Mouse (Mus musculus) neural tube, embryonic 12.5 days (tissue): Measurements from ENCODE around the gene Flot1. TPM values are rescaled to one million over a fixed set of nuclear protein-coding genes. Genes with fewer than 3 reads are reported as not detected.

Experiments
- ATAC-seq: fragments of 200-750 bp; cut with Nextera tagmentation; 2 replicates; pipeline ENCODE4 v1.8.0; 2017; ENCODE audit warnings: low read depth, mild to moderate bottlenecking, moderate TSS enrichment, moderate library complexity; ENCODE audit not compliant: low FRiP score
- H3K27ac ChIP-seq: fragments of 300-500 bp; sonication (generic); 2 replicates; pipeline ENCODE4 v1.5.1; 2016
- H3K27me3 ChIP-seq: fragments of 300-500 bp; sonication (generic); replicated peaks from 2 replicates; pipeline ENCODE4 v1.6.1; 2016; ENCODE audit warnings: mild to moderate bottlenecking
- H3K36me3 ChIP-seq: fragments of 300-500 bp; sonication (generic); 2 replicates; pipeline ENCODE4 v1.6.1; 2016; ENCODE audit warnings: mild to moderate bottlenecking
- H3K4me1 ChIP-seq: fragments of 300-500 bp; sonication (generic); 2 replicates; pipeline ENCODE4 v1.6.1; 2016
- H3K4me2 ChIP-seq: fragments of 300-500 bp; sonication (generic); replicated peaks from 2 replicates; pipeline ENCODE4 v1.6.1; 2016; ENCODE audit warnings: mild to moderate bottlenecking
- H3K4me3 ChIP-seq: fragments of 300-500 bp; sonication (generic); 2 replicates; pipeline ENCODE4 v1.5.1; 2016
- H3K9ac ChIP-seq: fragments of 300-500 bp; sonication (generic); 2 replicates; pipeline ENCODE4 v1.6.1; 2016; ENCODE audit warnings: mild to moderate bottlenecking
- H3K9me3 ChIP-seq: fragments of 300-500 bp; sonication (generic); 2 replicates; pipeline ENCODE4 v1.6.1; 2016; ENCODE audit warnings: mild to moderate bottlenecking
- WGBS: fragments of 180-500 bp; shearing (Covaris S2); methylation state at CpG from one replicate; pipeline ENCODE4 v1.1.7; 2016; 5-methylcytosine and 5-hydroxymethylcytosine counted together
- polyA plus RNA-seq: library from polyadenylated mRNA; unstranded; fragments of >200 nt; fragmentation: Nextera tagmentation; extraction: Ambion mirVana; gene quantifications from 2 replicates; pipeline ENCODE4 v1.2.1, GENCODE M21; 2016

Gene Flot1
- polyA plus RNA-seq, 1 experiment from 2014 or later, result 60.5 TPM

DNA sequence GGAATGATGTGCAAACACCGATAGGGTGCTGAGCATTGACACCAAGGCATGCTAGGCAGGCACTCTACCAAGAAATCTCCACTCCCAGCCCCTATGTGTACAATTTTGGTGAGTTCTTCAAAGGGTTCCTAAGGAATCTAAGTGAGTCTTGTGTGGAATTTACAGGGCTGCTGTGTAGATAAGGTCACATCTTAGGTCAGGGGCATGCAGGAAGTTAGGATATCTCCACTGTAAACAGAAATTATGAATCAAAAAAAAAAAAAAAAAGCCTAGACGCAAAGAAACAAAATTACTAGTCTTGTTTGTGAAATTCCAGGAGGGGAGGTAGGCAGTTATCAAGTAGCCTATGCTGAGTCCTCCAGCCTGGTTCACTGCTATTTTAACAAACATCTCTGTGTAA, 30.2 kb upstream of the Flot1 start:
- Histone ChIP-seq H3K4me2 (no peak overlapping the region), H3K36me3 (no peaks in the 10 kb centered on the region), H3K9me3 (no peaks in the 10 kb centered on the region), H3K27ac (no peak overlapping the region), H3K4me1 (no peaks in the 10 kb centered on the region), H3K27me3 (no peaks in the 10 kb centered on the region), H3K4me3 (no peak overlapping the region), H3K9ac (no peak overlapping the region)
- 92% methylated on average over 2 of the region's 2 CpGs for WGBS
- no peak for ATAC-seq

DNA sequence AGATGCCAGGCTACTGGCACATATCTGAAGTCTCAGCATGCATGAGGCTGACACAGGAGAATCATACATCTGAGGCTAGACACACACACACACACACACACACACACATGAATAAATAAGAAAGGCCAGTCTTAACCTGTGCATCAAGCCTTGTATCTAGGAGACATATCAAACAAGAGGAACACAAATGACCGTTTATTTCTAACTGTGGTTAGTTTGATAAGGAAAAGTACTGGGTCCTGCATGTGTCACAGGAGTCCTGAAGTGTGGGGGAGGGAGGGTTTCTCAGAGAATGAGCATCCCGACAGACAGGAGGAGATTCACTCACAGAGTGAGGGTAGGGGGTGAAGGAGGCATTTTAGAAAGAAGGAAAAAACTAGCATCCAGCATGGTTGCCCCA, 27.9 kb upstream of the Flot1 start:
- H3K36me3 ChIP-seq, result no peaks in the 10 kb centered on the region
- H3K4me2 ChIP-seq, result no peak overlapping the region
- H3K9me3 ChIP-seq, result no peaks in the 10 kb centered on the region
- ATAC-seq, result no peak
- WGBS, result 60% methylated on average over 2 of the region's 2 CpGs
- H3K9ac ChIP-seq, result no peak overlapping the region
- no peak overlapping the region for H3K27ac ChIP-seq
- no peaks in the 10 kb centered on the region for H3K4me1 ChIP-seq
- no peaks in the 10 kb centered on the region for H3K27me3 ChIP-seq
- no peak overlapping the region for H3K4me3 ChIP-seq

DNA sequence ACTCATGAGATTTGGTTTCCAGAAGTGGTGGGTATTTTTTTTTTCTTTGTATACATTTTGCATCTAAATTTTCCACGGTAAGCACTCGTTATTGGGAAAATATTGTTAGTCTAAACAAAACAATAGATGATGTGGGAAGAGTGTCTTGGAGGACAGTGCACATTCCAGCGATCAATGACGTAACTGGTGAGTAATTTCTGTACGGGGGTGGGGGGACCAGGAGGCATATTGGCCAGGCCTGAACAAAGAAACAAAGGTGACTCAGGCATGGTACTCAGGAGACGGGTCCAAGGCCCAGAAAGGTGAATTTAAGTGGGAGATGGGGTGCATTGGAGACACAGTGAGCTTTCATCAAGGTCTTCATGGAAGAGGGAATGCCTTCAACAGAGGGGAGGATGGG, 27.4 kb upstream of the Flot1 start:
- Histone ChIP-seq H3K9ac (no peak overlapping the region), H3K9me3 (no peaks in the 10 kb centered on the region), H3K36me3 (no peaks in the 10 kb centered on the region), H3K4me2 (no peak overlapping the region), H3K27me3 (no peaks in the 10 kb centered on the region), H3K27ac (no peak overlapping the region), H3K4me3 (no peak overlapping the region), H3K4me1 (no peaks in the 10 kb centered on the region)
- no peak for ATAC-seq
- WGBS, result 89% methylated on average over 6 of the region's 6 CpGs

DNA sequence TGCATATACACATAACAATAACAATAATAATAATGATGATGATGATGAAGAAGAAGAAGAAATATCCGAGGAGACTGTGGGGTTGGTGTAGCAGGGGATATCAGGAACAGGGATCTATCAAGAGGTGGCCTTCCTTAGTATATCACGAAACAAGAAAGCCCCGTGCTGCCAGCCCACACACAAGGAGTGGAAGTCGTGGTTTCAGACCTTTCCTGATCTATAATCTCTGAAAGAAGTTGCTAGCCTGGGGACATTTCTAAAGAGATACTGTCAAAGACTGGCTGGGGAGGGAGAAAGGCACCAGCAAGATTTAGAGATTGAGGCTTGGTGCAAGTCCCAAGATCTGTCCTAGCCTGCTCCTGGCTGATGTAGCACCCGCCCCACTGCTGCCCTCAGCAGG, 26.2 kb upstream of the Flot1 start:
- Histone ChIP-seq H3K4me2 (no peak overlapping the region), H3K4me3 (no peak overlapping the region), H3K27ac (no peak overlapping the region), H3K9ac (no peak overlapping the region), H3K4me1 (no peaks in the 10 kb centered on the region), H3K36me3 (no peaks in the 10 kb centered on the region), H3K9me3 (no peaks in the 10 kb centered on the region), H3K27me3 (no peaks in the 10 kb centered on the region)
- 80% methylated on average over 5 of the region's 5 CpGs for WGBS
- ATAC-seq, result no peak

DNA sequence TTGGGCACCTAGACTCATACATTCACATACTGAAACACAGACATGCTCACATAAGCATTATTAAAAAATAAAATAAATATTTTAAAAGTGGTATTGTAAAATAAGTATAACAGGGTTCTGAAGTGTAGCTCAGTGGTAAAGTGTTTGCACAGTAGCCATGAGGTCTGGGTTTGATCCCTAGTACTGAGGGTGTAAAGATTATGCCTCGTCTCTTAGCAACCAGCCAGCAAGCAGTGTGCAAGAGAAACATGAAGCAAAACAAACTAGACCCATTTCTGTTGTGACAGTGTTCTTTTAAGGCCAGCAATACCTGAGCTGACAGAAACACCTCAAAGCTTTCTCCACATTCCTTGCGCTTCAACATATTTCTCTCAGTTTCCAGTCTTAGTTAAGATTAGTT, 22.1 kb upstream of the Flot1 start:
- no peak overlapping the region for H3K4me2 ChIP-seq
- ATAC-seq, result no peak
- no peaks in the 10 kb centered on the region for H3K4me1 ChIP-seq
- no peaks in the 10 kb centered on the region for H3K9me3 ChIP-seq
- no peak overlapping the region for H3K4me3 ChIP-seq
- H3K36me3 ChIP-seq, result no peaks in the 10 kb centered on the region
- no peaks in the 10 kb centered on the region for H3K27me3 ChIP-seq
- WGBS, result 76% methylated on average over 2 of the region's 2 CpGs
- no peak overlapping the region for H3K9ac ChIP-seq
- no peak overlapping the region for H3K27ac ChIP-seq

DNA sequence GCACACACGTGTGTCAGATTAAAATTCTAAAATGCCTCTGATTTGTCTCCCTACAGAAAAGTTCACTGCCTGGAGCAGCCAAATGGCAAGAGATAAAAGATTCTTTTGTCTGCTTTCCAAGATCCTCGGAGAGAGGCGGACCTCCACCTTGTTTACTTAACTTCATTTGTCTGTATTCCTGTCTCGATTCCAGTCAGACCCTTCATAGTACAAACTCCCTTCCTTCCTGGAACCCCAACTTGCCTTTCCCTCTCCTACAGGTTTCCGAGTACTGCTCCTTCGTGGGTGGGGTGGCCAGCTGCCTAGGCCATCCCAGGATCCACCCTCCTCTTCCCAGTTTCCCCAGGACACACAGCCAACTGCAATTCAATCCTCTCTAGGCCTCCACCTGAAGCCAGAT, 20.0 kb upstream of the Flot1 start:
- no peak for ATAC-seq
- no peaks in the 10 kb centered on the region for H3K4me1 ChIP-seq
- 68% methylated on average over 6 of the region's 6 CpGs for WGBS
- H3K9me3 ChIP-seq, result no peaks in the 10 kb centered on the region
- no peaks in the 10 kb centered on the region for H3K27me3 ChIP-seq
- no peak overlapping the region for H3K9ac ChIP-seq
- no peak overlapping the region for H3K4me3 ChIP-seq
- H3K27ac ChIP-seq, result no peak overlapping the region
- no peaks in the 10 kb centered on the region for H3K36me3 ChIP-seq
- no peak overlapping the region for H3K4me2 ChIP-seq

DNA sequence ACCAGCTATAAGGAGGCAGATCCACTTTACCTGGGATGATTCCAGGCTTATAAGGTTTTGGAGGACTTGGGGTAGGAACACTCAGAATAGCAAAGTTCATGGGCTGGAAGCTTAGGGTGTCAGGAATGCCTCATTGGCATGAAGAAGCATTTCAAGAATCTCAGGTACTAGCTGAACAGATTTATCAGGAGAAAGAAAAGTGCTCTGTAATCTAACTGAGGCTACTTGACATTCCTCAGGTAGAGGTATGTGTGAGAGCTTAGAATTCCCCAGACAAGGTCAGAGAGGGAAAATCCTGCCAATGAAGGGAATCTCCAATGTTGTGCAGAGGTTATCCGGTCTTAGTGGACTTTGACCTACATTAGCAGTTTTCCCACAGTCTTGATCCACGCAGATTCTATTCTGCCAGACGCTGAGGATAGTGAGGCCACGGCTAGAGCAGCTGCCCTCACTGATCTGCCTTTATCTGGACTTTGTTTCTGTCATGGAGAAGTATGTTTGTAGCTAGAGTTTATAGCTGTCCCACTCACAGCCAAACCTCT, 19.1 kb upstream of the Flot1 start:
- Histone ChIP-seq H3K4me3 (no peak overlapping the region), H3K4me1 (no peaks in the 10 kb centered on the region), H3K27ac (no peak overlapping the region), H3K9me3 (no peaks in the 10 kb centered on the region), H3K4me2 (no peak overlapping the region), H3K9ac (no peak overlapping the region), H3K27me3 (no peaks in the 10 kb centered on the region), H3K36me3 (no peaks in the 10 kb centered on the region)
- WGBS, result 85% methylated on average over 4 of the region's 4 CpGs
- no peak for ATAC-seq

DNA sequence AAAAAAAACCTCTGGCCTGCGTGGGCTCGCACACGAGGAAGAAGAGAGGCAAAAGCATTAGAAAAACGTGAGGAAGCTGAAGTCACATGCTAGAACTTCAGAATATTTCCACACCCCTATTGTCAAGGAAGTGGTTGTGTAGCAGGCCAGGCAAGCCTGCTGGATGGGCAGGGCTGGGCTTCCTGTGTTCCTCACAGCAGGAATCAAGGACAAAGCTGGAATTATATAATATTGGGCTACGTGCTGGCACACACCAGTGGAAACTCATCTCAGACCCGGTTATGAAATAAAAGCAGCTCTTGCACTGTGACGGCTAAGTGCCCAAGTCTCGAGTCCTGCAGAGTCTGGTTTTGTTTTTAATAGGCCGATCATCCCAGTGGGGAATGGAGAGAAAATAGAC, 15.0 kb upstream of the Flot1 start:
- no peaks in the 10 kb centered on the region for H3K9me3 ChIP-seq
- H3K4me3 ChIP-seq, result no peak overlapping the region
- ATAC-seq, result no peak
- no peaks in the 10 kb centered on the region for H3K4me1 ChIP-seq
- WGBS, result 73% methylated on average over 9 of the region's 9 CpGs
- H3K36me3 ChIP-seq, result no peaks in the 10 kb centered on the region
- H3K4me2 ChIP-seq, result no peak overlapping the region
- H3K27me3 ChIP-seq, result no peaks in the 10 kb centered on the region
- no peak overlapping the region for H3K9ac ChIP-seq
- no peak overlapping the region for H3K27ac ChIP-seq

DNA sequence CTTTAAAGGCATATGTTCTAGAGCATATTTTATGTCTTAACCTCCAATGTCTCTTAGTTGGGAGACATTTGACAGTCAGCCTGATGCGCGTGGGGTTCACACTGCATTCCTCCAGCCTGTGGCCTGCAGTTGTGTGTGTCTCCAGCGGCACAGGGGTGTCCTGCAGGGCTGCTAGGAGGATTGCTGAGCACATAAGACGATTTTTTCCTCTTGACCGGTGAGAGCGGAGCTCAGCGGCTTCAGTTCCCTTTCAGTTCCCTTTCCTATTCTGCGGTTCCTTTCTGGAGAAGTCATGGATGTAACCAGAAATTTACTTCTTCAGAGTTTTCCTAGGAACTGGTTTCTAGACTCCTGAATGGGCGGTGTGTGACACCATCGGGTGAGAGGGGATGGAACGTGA, 13.6 kb upstream of the Flot1 start:
- H3K9me3 ChIP-seq, result no peaks in the 10 kb centered on the region
- no peaks in the 10 kb centered on the region for H3K27me3 ChIP-seq
- H3K27ac ChIP-seq, result no peak overlapping the region
- WGBS, result 88% methylated on average over 11 of the region's 11 CpGs
- no peak overlapping the region for H3K4me2 ChIP-seq
- no peak overlapping the region for H3K4me3 ChIP-seq
- ATAC-seq, result no peak
- no peaks in the 10 kb centered on the region for H3K4me1 ChIP-seq
- H3K36me3 ChIP-seq, result no peaks in the 10 kb centered on the region
- no peak overlapping the region for H3K9ac ChIP-seq

DNA sequence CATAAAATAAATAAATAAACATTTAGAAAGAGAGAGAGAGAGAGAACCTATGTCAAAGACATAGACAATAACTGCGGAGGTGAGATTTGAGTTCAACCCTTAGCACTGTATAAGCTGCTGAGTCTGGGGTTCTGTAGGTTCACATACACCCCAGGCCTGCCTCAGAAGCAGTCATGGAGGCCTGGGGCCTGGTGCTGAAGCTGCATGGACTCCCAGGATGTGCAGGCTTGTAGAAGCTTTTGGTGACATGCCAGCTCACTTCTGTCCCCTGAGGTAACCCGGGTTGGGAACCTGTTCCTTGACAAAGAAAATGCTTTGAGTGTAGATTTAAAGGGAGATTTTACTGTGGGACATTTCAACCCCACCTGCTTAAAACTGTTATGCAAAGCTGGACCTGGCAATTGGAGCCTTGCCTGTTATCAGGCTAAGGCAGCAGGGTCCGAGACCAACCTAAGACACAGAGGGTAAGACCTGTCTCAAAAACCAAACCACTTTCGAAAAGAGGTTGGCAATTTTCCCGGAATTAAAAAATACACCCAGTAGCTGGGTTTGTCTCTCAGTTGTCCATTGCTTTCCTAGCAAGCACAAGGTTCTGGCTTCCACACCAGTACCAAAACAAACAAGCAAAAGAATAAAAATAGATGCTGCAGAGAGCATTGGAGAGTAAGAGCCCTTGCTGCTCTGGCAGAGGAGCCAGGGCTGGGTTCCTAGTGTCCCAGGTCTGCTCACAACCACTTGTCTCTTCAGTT, 12.0 kb upstream of the Flot1 start:
- Histone ChIP-seq H3K4me1 (no peaks in the 10 kb centered on the region), H3K4me3 (no peak overlapping the region), H3K4me2 (no peak overlapping the region), H3K27ac (no peak overlapping the region), H3K9ac (no peak overlapping the region), H3K27me3 (no peaks in the 10 kb centered on the region), H3K9me3 (no peaks in the 10 kb centered on the region), H3K36me3 (no peaks in the 10 kb centered on the region)
- WGBS, result 88% methylated on average over 5 of the region's 5 CpGs
- no peak for ATAC-seq

DNA sequence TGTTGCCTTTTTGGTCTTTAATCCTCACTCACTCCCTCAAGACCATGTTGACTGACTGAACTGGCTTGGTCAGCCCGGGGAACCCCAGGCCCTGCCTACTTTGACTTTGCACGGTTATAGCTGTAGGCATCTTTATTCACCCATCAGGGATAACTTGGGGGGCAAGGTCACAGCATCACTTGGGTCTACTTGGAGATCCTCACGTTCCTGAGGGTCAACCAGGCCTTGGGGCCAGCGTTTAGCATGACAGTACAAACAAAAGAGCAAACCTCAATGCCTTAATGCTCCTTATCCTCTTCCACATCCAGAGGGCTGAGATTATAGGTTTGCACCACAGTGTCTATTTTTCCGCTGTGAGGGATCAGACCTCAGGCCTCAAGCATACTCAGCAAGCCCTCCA, 10.7 kb upstream of the Flot1 start:
- H3K4me3 ChIP-seq, result no peak overlapping the region
- no peak overlapping the region for H3K4me2 ChIP-seq
- no peaks in the 10 kb centered on the region for H3K36me3 ChIP-seq
- 73% methylated on average over 5 of the region's 5 CpGs for WGBS
- H3K27ac ChIP-seq, result no peak overlapping the region
- ATAC-seq, result no peak
- H3K27me3 ChIP-seq, result no peaks in the 10 kb centered on the region
- H3K9me3 ChIP-seq, result no peaks in the 10 kb centered on the region
- 0 out of 2 replicates have a peak, but pooled peaks cover 9% of the 10 kb centered on the region for H3K4me1 ChIP-seq
- H3K9ac ChIP-seq, result no peak overlapping the region

DNA sequence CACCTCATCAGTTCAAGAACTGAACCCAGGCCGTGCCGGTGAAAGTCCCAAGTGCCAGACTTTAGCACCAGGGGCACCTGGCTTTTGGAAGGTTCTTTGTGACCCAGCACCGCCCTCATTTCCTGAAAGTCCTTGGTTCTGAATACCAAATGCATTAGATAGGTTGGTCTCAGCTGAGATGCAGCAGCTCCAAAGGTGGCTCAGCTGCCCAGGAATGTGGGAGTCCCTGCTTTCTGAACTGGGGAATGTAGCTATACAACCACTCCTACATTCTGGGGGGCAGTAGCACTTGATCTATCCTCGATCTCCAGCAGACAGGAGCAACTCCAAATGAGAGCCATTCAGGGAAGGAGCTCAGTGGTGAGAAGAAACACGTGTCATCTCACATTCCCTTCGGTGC, 10.3 kb upstream of the Flot1 start:
- Histone ChIP-seq H3K9ac (no peak overlapping the region), H3K4me2 (no peak overlapping the region), H3K27ac (no peak overlapping the region), H3K4me3 (no peak overlapping the region), H3K9me3 (no peaks in the 10 kb centered on the region), H3K27me3 (no peaks in the 10 kb centered on the region), H3K36me3 (no peaks in the 10 kb centered on the region), H3K4me1 (0 out of 2 replicates have a peak, but pooled peaks cover 9% of the 10 kb centered on the region)
- WGBS, result 80% methylated on average over 6 of the region's 6 CpGs
- ATAC-seq, result no peak

DNA sequence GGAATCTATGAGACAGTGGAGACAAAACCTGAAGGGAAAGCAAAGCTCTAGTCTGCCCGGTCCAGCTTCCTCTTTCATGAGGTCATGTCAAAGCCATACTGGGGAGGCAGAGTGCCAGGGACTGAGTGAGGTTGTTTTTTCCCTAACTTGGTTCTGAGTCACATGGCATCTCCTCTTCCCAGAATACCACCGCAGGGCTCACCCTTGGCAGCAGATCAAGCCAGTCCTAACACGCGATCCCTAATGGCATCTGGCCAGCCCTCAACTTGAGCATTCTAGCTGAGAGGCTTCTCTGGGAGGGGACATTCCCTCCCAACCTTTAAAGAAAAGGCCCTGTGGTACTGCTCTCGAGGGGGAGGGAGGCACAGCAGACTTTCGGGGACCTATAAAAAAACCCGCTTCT, 9.8 kb upstream of the Flot1 start:
- Histone ChIP-seq H3K9ac (no peak overlapping the region), H3K4me3 (no peak overlapping the region), H3K36me3 (no peaks in the 10 kb centered on the region), H3K4me1 (0 out of 2 replicates have a peak, but pooled peaks cover 9% of the 10 kb centered on the region), H3K27ac (no peak overlapping the region), H3K9me3 (no peaks in the 10 kb centered on the region), H3K27me3 (no peaks in the 10 kb centered on the region), H3K4me2 (no peak overlapping the region)
- no peak for ATAC-seq
- 74% methylated on average over 7 of the region's 7 CpGs for WGBS
